Mouse (Mus musculus): ENCODE data around the gene Gm13088.
"Not testable (repeated sequence)": the region's sequence is repeated elsewhere in the genome, so short reads cannot be mapped to it uniquely, and the experiment has no call there.

The Gm13088 gene

GRCm38 (mm10) chr4:143657146-143657545, at the start of gene Gm13088:
Gene Gm13088, minus strand, starts transcription at chr4:143657246.
- DNase-seq (ENCODE audit: extremely low read depth, low read depth, low spot score): not testable (repeated sequence)

- DNase-seq (ENCODE audit: extremely low read depth, low read depth, low spot score): no peak
These were observed 45.6 kb upstream of the Gm13088 start, which contains the start of gene Gm13089 for GRCm38 (mm10) chr4:143702611-143703010. Gene Gm13089, minus strand, starts transcription at chr4:143702711.

GRCm38 (mm10) chr4:143618101-143618500, 38.9 kb downstream of the Gm13088 start:
- DNase-seq (ENCODE audit: extremely low read depth, low read depth, low spot score): not testable (repeated sequence)

GRCm38 (mm10) chr4:143614703-143615102, 42.3 kb downstream of the Gm13088 start, which contains the start of gene Gm13083:
Gene Gm13083, plus strand, starts transcription at chr4:143615003.
- not testable (repeated sequence) for DNase-seq (ENCODE audit: extremely low read depth, low read depth, low spot score)

GRCm38 (mm10) chr4:143611927-143612326, 45.1 kb downstream of the Gm13088 start:
- DNase-seq (ENCODE audit: extremely low read depth, low read depth, low spot score): not testable (repeated sequence)

Measured in fat pad, adult 2 months (tissue).